Mouse (Mus musculus) thymus, postnatal 36 days (tissue): ENCODE results near the gene Tor4a.

Experiments used
- DNase-seq, 2 experiments: peaks; one replicate each; pipeline ENCODE4 v3.0.0; 2022; ENCODE audit warnings: mixed read lengths in 2 of 2

Tor4a gene

DNA sequence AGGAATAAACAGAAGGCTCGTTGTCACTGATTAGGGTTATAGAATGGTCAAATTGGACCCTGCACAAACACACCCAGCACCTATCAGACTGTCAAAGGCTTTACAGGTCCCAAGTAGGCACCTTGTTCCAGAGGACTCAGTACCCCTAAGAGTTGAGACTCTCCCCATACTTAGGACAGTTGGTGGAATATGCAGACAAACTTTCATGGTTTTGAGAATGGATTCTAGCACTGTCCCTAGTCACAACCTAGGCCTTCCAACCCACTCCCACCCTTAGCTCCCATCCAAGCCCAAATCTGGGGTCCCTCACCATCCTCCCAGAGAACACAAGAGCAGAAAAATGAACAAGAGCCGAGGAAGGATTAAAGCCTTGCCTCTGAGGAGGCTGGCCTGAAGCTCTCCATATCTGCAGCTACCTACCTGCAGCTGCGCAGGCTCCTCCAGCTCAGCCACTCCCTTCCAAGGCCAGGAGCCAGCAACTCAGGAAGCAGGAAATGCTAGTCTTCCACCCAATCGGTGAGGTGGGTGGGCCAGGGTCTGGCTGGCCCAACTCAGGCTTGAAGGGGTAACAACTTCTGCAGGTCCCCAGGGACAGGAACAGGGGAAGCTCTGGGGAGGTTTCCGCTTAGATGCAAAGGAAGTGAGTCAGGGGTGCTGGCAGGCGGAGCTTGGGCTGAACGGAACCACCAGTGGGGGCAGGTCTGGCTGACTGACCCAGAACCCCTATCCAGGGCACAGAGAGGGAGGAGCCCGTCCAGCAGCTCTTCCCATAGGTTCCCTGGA lies at the start of gene Tor4a:
TSS of gene Tor4a (minus strand) at position 715 of the 783 bp plus-strand sequence.
- DNase-seq, result peak; percentile 68 to 83

- no peak for DNase-seq
Observed at GRCm38 (mm10) chr2:25244144-25244543, 47.5 kb upstream of the Tor4a start.

- no peak for DNase-seq
Observed at GRCm38 (mm10) chr2:25243342-25243741, 46.7 kb upstream of the Tor4a start.

- peak; percentile 13 to 39 for DNase-seq
Observed at GRCm38 (mm10) chr2:25242101-25242506, 45.4 kb upstream of the Tor4a start, which contains the start of the genes Rnf208 and Cysrt1. TSS of gene Rnf208 (plus strand) at chr2:25242255. TSS of gene Cysrt1 (minus strand) at chr2:25242452.

DNA sequence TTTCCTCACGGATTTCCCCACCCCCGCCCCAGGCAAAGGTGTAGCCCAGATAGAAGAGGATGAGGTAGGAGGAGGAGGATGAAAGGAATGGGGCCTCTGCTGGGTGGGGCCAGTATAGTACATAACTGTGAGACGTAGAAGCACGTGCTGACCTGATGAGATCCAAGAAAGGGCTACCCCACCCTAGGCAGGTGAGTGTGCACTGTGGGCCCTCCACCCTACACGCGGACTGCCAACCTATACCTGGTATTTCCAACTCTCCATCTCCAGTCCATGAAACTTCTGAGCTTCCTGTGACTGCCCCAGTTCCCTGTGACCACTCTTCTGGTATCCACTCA lies 44.7 kb upstream of the Tor4a start:
- no peak for DNase-seq

DNA sequence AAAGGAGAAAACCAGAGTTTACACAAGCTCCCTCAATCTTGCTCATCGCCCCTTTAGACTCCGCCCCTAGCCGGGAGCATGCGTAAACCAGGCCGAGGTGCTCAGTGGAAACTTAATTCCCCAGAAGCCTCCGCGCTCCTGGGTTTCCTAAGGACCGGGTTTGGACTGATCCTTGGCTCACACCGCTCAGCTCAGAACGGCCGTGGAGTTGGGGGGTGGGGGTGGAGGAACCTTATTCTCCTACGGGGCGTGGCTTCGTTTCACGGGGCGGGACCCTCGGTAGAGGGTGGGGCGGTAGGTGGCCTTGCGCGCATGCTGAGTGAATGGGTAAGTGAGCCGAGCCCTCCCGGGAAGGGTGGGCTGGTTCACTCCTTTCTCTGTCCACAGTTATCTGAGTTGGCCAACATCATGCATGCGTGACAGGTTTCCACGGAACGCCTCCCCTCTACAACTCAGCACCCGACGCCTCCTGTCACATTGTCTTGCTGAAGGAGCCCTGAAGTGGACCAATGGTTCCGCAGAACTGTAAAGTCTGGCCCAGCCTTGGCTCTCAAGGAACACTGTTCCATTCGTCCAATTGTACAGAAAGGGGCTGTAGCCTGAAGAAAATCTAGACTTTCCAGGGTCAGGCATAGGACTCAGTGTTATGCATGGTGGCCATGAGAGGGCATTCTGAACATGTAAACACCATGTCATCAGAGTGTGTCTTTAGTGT lies 44.2 kb upstream of the Tor4a start:
- DNase-seq, result peak; percentile 33 to 50

DNA sequence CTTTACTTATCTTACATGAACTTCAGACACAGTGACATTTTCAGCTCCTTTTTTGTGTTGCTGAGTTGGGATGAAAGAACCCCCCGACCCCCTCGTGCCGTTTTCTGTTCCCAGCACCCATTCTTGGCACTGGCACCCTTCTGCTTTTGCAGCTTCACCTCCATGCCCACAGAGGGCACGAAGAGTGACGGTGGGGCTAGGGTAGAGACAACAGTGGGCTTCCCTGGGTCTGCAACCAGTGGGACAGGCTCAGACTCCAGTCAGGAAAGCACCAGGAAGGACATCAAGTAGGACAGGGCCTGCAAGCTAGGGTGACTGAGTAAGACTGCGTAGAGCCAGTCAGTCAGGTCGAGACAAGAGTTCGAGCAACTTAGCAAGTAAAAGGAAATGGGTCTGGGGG lies 43.6 kb upstream of the Tor4a start:
- no peak for DNase-seq

- no peak for DNase-seq
Observed at GRCm38 (mm10) chr2:25239766-25240165, 43.1 kb upstream of the Tor4a start.

GRCm38 (mm10) chr2:25238106-25238505 lies 41.4 kb upstream of the Tor4a start:
- DNase-seq, result no peak

- DNase-seq, result no peak
Observed at GRCm38 (mm10) chr2:25237522-25237921, 40.8 kb upstream of the Tor4a start.

DNA sequence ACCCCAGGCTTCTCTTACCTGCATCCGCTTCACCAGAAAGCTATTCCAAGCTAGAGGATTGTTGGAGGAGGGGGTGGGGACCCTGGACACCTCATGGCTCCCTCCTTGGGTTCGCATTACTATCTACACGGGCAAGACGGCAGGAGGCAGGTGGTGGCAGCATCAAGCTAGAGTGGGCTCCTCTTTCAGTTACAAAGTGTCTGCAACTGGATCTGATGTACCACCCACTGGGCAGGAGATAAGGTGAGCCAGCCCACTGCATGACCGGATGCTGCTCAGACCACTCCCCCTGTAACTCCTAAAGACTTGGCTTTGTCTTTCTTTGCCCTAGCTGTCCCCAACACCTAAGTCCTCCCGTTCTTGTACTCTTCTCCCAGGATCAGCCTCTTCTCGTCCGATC lies 39.9 kb upstream of the Tor4a start, which contains the start of gene Rnf224:
TSS of gene Rnf224 (minus strand) at position 174 of the 400 bp plus-strand sequence.
- DNase-seq, result no peak

GRCm38 (mm10) chr2:25234551-25235220 lies 38.0 kb upstream of the Tor4a start:
- no peak for DNase-seq

DNA sequence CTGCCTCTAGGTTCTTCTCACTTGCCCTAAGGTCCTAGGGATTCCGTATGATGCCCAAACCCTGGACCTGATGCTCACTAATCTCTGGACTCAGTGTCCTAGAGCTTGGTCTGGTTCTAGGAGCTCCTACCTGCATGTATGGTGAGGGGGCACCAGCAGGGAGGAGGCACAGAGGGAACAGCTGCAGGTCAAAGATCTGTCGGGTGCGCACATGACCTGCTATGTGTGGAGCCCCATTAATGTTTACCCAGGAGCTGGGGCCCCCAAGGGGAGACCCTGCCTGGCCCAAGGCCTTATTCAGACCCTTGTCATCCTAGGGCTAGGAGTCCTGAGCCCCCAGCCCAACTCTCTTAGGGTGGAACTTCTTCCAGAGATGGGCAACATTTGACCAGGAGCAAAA lies 37.4 kb upstream of the Tor4a start, which contains the start of gene Slc34a3:
TSS of gene Slc34a3 (minus strand) at position 315 of the 400 bp plus-strand sequence.
- DNase-seq, result no peak

DNA sequence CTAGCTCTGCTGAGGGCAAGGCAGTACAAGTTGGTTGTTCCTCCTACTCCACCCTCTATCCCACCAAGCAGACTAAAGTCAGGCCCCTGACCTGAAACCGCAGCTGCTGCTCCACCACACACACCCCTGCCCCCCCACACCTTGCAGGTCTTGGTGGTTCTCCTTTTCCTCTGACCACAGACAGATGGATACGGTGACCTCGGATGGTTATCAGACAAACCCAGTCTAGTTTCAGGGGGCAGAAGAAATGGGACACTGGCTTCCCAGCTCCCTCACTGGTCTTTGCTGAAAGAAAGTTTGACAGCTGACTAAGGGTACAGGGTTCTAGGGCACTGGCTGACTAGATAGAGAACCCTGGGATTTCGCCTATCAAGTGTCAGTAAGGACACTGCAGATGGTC lies 36.7 kb upstream of the Tor4a start:
- no peak for DNase-seq

DNA sequence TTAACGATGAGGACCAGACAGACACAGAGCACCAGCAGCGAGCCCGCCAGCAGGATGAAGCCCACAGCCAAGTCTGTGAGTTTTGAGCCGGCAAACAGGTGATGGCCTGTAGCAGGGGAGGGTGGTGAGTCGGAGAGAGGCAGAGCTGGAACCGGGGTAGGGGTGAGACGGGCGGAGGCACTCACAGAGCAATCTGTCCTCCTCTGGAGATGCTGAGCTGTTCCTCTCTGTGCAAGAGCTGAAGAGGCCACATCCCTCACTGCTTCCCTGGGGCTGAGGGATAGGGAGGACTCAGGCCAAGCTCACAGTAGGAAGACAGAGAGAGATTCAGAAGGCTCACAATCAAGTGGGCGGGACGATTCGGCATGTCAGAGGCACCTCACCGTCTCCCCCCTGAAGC lies 34.4 kb upstream of the Tor4a start:
- DNase-seq, result no peak

- no peak for DNase-seq
Observed at GRCm38 (mm10) chr2:25230581-25230980, 33.9 kb upstream of the Tor4a start.

GRCm38 (mm10) chr2:25229582-25229981 lies 32.9 kb upstream of the Tor4a start:
- DNase-seq, result no peak

GRCm38 (mm10) chr2:25228995-25229530 lies 32.4 kb upstream of the Tor4a start:
- peak in 1 of 2 experiments; percentile 21 for DNase-seq

DNA sequence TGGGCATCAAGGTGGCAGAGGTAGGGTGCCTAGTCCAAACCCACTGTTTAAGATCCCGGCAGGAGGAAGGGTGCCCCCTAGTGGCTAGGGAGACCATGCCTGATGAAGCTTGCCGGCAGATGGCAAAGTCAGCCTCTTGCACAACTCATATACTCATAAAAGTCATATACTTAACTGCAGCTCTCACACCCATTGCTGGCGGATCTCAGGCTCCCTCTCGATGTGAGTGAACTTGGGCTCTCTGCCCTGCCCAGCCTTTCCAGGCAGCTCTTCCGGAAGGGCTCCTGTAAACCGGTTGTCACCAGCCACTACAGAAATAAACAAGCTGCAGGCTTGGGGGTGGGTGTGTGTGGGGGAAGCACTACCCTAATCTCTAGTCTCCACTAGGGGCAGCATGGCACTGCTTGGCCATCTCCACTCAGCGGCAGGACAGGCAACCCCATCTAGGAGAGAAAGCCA lies 31.8 kb upstream of the Tor4a start:
- DNase-seq, result peak; percentile 83 to 85

GRCm38 (mm10) chr2:25227406-25227805 lies 30.7 kb upstream of the Tor4a start:
- DNase-seq, result no peak

GRCm38 (mm10) chr2:25226864-25227263 lies 30.2 kb upstream of the Tor4a start:
- no peak for DNase-seq

- no peak for DNase-seq
Observed at GRCm38 (mm10) chr2:25225811-25226379, 29.2 kb upstream of the Tor4a start.
